Mouse (Mus musculus) lung, adult 2 months (tissue): Measurements from ENCODE around the gene Extl2.
A peak's percentile ranks its signal among the peaks of the same experiment; 100 is the strongest.

Experiments used
- CTCF ChIP-seq: fragments of 200-500 bp; IDR thresholded peaks from 2 replicates; pipeline ENCODE4 v1.5.1; 2011; ENCODE audit warnings: mild to moderate bottlenecking, low read length, control low read depth; ENCODE audit not compliant: insufficient read depth
- POLR2A ChIP-seq: fragments of 200-500 bp; IDR thresholded peaks from 2 replicates; pipeline ENCODE4 v1.6.1; 2011; ENCODE audit warnings: low read depth, mild to moderate bottlenecking, control low read depth, low read length, borderline replicate concordance; ENCODE audit errors: extremely low read depth

DNA sequence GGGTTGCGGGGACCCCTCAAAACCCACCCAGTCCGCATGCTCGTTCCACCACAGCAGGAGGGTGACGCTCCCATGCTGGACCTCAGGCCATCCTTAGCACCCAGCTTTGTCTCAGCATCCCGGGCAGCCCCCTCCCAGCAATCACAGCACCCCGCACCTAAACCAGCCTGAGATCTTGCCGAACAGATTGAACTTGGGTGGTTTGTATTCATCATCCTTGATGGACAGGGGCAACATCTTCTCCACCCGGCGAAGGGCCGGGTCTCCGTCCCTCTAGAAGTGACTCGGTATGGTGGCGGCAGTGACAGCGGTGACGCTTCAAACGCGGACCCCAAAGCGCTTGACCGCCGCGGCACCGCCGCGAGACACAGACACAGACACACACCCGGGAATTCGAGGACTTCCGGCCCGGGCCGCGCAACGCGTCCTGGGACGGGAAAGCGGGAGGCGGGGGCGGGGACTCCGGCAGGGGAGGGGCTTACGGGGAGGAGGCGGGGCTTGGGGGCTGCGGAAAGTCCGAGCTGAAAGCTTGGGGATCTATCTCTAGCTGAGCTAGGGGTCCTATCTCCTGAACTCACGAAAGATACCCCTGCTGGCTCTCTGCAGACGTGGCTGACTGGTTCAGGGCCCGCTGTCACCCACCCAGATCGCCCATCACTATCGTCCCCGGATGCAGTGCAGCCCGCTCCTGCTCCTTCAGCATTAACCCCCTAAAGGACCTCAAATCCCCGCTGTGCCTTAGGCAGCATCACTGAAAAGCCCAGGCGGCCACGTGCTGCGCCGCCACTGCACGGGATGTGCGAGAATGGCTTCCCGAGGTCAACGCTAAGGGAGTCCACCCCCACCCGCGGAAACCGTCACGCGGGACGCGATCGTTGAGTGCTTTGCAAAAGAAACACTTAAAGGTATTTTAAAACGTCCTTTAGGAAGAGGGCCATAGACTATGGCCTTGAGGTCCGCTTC, at the start of gene Extl2, which contains the start of gene Slc30a7:
- no peak for TF ChIP-seq CTCF
- TF ChIP-seq POLR2A: peak; percentile 73; the same call in 1 of the 2 replicates
